Mouse (Mus musculus): ENCODE results near the gene Clcn5.

Gene Clcn5

DNA sequence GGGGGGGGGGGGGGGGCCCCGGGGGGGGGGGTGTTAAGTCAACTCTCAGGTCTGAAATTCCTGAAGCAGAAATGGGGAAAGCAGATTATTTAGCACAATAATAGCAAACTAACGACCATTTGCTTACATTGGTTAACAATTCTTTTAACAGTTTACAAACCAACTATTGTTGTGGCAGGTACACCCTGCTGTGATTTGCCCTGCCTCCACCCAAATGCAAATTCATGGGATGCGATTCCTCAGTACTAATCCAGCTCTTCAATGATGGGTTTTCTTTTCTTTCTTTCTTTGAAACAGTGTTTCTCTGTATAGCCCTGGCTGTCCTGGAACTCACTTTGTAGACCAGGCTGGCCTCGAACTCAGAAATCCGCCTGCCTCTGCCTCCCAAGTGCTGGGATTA lies 12.3 kb downstream of the Clcn5 start:
- Histone ChIP-seq H3K4me1 (replicated peaks; ENCODE audit: low read depth, low read length) (0 out of 2 replicates have a peak, but pooled peaks cover 6% of the 10 kb centered on the region), H3K9me3 (ENCODE audit: low read length) (no peaks in the 10 kb centered on the region), H3K36me3 (ENCODE audit: insufficient read depth, low read length) (no peaks in the 10 kb centered on the region), H3K4me3 (replicated peaks; ENCODE audit: low read length) (no peak overlapping the region), H3K27me3 (ENCODE audit: insufficient read depth, low read length) (peaks cover 33% of the 10 kb centered on the region)
- TF ChIP-seq NANOG (IDR thresholded peaks at IDR 0.05; ENCODE audit: borderline replicate concordance, low read length) (peak; percentile 58; the same call in 1 of the 2 replicates), POU5F1 (IDR thresholded peaks at IDR 0.05; ENCODE audit: borderline replicate concordance, low read length) (no peak), CTCF (conservative IDR thresholded peaks at IDR 0.05; ENCODE audit: low read length) (no peak)

DNA sequence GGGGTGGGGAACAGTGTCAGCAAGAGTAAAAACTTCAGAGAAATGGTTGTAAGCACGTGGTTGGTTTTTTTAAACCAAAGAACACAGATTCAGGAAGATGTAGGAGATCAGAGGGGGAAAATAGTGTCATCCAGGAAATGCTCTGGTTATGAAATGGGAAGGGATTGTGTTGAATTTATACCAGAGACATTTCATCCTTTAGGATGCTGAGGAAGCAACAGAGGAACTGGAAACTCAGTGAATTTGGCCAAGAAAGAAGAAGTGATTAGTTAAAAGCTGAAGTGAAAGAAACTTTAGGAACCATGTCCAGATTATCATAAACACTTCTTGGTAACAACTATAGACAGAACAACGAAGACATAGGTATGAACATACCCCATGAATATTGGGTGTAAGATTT lies 26.2 kb downstream of the Clcn5 start:
- no peak for TF ChIP-seq CTCF (conservative IDR thresholded peaks at IDR 0.05; ENCODE audit: low read length)
- no peak for TF ChIP-seq NANOG (IDR thresholded peaks at IDR 0.05; ENCODE audit: borderline replicate concordance, low read length)
- TF ChIP-seq POU5F1 (IDR thresholded peaks at IDR 0.05; ENCODE audit: borderline replicate concordance, low read length): no peak
- Histone ChIP-seq H3K27me3 (ENCODE audit: insufficient read depth, low read length) (no peaks in the 10 kb centered on the region), H3K36me3 (ENCODE audit: insufficient read depth, low read length) (no peaks in the 10 kb centered on the region), H3K4me3 (replicated peaks; ENCODE audit: low read length) (no peak overlapping the region), H3K4me1 (replicated peaks; ENCODE audit: low read depth, low read length) (no peaks in the 10 kb centered on the region), H3K9me3 (ENCODE audit: low read length) (no peaks in the 10 kb centered on the region)

DNA sequence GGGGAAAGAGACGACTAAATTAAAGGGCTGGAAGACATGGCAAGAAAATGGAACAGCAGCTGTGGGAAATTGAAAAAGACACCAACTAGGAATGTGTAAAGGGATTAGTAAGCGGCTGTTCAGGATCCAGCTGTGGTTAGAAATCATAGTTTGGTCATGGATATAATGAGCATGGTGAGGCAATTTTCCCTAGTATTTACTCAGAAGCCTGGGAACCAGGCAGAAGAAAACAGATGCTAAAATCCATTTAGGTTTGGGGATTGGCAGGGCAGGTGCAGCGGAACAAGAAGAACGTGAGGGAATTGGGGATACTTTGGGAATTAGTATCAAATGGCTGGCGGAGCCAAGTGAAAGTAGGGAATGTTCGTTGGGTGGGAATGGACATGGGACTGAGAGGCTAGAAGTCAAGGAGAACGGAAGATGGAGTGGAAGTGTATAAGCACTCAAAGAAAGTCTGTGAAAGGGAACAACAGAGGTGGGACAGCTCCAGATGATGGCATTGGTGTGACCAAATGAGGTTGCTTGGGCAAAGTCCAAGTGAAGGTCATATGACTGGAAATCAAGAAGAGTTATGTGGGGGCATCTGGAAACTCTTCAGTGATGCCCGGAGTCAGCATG lies 26.9 kb downstream of the Clcn5 start:
- no peak overlapping the region for H3K4me3 ChIP-seq (replicated peaks; ENCODE audit: low read length)
- H3K4me1 ChIP-seq (replicated peaks; ENCODE audit: low read depth, low read length): no peaks in the 10 kb centered on the region
- TF ChIP-seq POU5F1 (IDR thresholded peaks at IDR 0.05; ENCODE audit: borderline replicate concordance, low read length) (no peak), NANOG (IDR thresholded peaks at IDR 0.05; ENCODE audit: borderline replicate concordance, low read length) (no peak), CTCF (conservative IDR thresholded peaks at IDR 0.05; ENCODE audit: low read length) (no peak)
- no peaks in the 10 kb centered on the region for H3K27me3 ChIP-seq (ENCODE audit: insufficient read depth, low read length)
- H3K9me3 ChIP-seq (ENCODE audit: low read length): no peaks in the 10 kb centered on the region
- H3K36me3 ChIP-seq (ENCODE audit: insufficient read depth, low read length): no peaks in the 10 kb centered on the region

DNA sequence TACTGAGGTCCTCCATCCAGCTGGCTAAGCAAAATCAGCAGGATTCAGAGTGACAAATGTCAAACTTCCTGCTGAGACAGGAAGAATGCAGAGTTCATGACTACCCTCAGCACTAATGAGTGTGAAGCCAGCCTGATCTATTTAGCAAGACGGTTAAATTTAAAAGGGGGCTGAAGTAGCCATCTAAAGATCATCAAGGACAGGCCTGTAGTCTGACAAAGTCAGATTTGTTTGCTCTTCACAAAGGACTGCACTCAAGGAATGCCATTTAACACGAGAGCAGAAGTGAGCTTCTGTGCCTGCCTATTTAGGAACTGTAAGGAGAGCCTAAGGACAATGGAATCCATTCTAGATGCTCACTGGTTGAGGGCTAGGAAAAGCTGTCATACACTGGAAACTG lies 30.2 kb downstream of the Clcn5 start:
- Histone ChIP-seq H3K36me3 (ENCODE audit: insufficient read depth, low read length) (no peaks in the 10 kb centered on the region), H3K9me3 (ENCODE audit: low read length) (no peaks in the 10 kb centered on the region)
- TF ChIP-seq POU5F1 (IDR thresholded peaks at IDR 0.05; ENCODE audit: borderline replicate concordance, low read length) (no peak), NANOG (IDR thresholded peaks at IDR 0.05; ENCODE audit: borderline replicate concordance, low read length) (no peak), CTCF (conservative IDR thresholded peaks at IDR 0.05; ENCODE audit: low read length) (no peak)

DNA sequence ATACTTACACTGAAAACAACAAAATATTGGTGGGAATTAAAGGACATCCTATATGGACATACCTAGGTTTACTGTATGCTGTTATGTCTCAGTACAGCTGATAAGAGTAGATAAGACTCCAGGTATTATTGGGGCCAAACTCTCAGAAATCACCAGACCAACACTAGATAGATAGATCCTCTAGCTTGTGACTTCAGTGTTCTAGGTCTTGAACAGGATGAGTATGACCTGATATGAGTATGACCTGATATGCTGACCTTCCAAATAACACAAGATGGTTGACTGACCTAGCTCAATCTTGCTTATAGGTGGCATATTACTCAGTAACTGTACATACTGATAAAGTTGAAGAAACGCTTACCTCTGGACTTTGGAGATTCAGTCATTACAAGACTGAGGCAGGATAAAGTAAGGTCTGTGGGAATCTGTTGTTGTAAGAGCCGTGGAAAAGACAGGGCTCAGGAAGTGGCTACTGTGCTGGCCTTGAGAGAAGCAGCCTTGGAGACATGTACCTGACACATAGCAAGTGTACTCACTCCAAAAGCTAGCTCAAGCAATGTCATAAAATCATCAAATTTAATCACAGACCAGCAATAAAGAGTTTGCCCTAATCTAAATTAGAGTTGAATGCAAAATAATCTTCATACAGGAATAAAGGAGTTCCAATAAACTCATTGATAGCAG lies 32.0 kb downstream of the Clcn5 start:
- Histone ChIP-seq H3K27me3 (ENCODE audit: insufficient read depth, low read length) (no peaks in the 10 kb centered on the region), H3K9me3 (ENCODE audit: low read length) (no peaks in the 10 kb centered on the region), H3K36me3 (ENCODE audit: insufficient read depth, low read length) (no peaks in the 10 kb centered on the region), H3K4me1 (replicated peaks; ENCODE audit: low read depth, low read length) (no peaks in the 10 kb centered on the region), H3K4me3 (replicated peaks; ENCODE audit: low read length) (no peak overlapping the region)
- TF ChIP-seq POU5F1 (IDR thresholded peaks at IDR 0.05; ENCODE audit: borderline replicate concordance, low read length): no peak
- TF ChIP-seq CTCF (conservative IDR thresholded peaks at IDR 0.05; ENCODE audit: low read length): no peak
- no peak for TF ChIP-seq NANOG (IDR thresholded peaks at IDR 0.05; ENCODE audit: borderline replicate concordance, low read length)

More for the DNA sequence above, 30.2 kb downstream of the Clcn5 start:
- no peaks in the 10 kb centered on the region for H3K27me3 ChIP-seq (ENCODE audit: insufficient read depth, low read length)
- no peak overlapping the region for H3K4me3 ChIP-seq (replicated peaks; ENCODE audit: low read length)
- no peaks in the 10 kb centered on the region for H3K4me1 ChIP-seq (replicated peaks; ENCODE audit: low read depth, low read length)

DNA sequence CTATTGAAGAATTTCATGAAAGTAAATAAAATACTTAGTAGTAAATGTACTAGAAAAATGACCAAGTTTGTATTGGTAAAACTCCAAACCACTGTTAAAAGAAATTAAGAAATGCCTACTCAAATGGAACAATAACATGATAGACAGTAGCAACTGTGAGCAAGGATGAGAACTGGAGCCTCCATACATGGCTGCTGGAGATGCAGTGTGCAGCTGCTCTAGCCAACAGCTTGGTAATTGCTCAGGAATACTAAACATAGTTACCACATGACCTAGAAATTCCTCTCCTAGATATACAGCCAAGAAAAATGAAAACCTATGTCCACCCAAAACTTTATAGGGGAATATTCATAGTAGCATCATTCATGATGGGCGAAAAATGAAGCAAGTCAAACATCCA lies 36.5 kb downstream of the Clcn5 start:
- Histone ChIP-seq H3K4me1 (replicated peaks; ENCODE audit: low read depth, low read length) (no peaks in the 10 kb centered on the region), H3K9me3 (ENCODE audit: low read length) (no peaks in the 10 kb centered on the region)
- TF ChIP-seq CTCF (conservative IDR thresholded peaks at IDR 0.05; ENCODE audit: low read length): no peak
- no peak for TF ChIP-seq POU5F1 (IDR thresholded peaks at IDR 0.05; ENCODE audit: borderline replicate concordance, low read length)
- TF ChIP-seq NANOG (IDR thresholded peaks at IDR 0.05; ENCODE audit: borderline replicate concordance, low read length): no peak

DNA sequence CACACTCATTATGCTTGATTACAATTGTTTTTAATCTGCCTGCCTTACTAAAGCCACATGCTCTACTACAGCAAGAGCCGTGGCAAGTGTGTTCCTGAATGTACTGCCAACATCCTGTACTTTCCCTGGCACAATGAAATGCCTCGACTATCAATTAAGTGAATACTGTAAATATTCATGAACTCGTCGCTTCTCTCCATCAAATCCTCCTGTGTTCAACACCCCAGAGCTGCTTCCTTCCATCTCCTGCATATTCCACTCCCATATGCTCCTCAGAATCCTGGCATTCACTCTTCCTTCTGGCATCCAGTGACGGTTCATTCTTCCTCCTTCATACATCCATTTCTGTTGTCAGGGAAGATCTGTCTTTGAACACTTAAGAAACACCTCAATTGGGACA lies 39.4 kb downstream of the Clcn5 start:
- no peak overlapping the region for H3K4me3 ChIP-seq (replicated peaks; ENCODE audit: low read length)
- no peaks in the 10 kb centered on the region for H3K27me3 ChIP-seq (ENCODE audit: insufficient read depth, low read length)
- H3K4me1 ChIP-seq (replicated peaks; ENCODE audit: low read depth, low read length): no peaks in the 10 kb centered on the region
- H3K36me3 ChIP-seq (ENCODE audit: insufficient read depth, low read length): no peaks in the 10 kb centered on the region
- TF ChIP-seq NANOG (IDR thresholded peaks at IDR 0.05; ENCODE audit: borderline replicate concordance, low read length): no peak
- TF ChIP-seq POU5F1 (IDR thresholded peaks at IDR 0.05; ENCODE audit: borderline replicate concordance, low read length): no peak
- TF ChIP-seq CTCF (conservative IDR thresholded peaks at IDR 0.05; ENCODE audit: low read length): no peak
- H3K9me3 ChIP-seq (ENCODE audit: low read length): no peaks in the 10 kb centered on the region

More for the DNA sequence above, 36.5 kb downstream of the Clcn5 start:
- H3K36me3 ChIP-seq (ENCODE audit: insufficient read depth, low read length): no peaks in the 10 kb centered on the region
- no peaks in the 10 kb centered on the region for H3K27me3 ChIP-seq (ENCODE audit: insufficient read depth, low read length)
- no peak overlapping the region for H3K4me3 ChIP-seq (replicated peaks; ENCODE audit: low read length)

DNA sequence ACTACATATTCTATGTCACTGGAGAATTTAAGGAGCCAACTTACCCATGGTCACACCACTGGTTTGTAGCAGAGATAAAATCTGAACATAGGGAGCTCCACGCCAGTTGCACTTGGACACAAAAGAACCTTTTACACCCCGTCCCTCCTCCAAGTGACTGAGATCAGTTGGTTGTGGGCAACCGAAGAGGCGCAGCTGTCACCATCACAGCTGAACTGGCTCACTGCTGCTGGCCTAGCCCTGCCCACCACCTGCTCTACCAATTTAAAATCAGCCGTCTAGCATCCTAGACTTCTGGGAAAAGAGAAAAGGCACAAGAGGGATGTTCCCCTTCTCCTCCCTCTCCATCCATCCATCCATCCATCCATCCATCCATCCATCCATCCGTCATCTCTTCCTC lies 42.6 kb downstream of the Clcn5 start:
- no peaks in the 10 kb centered on the region for H3K9me3 ChIP-seq (ENCODE audit: low read length)
- H3K27me3 ChIP-seq (ENCODE audit: insufficient read depth, low read length): no peaks in the 10 kb centered on the region
- H3K4me1 ChIP-seq (replicated peaks; ENCODE audit: low read depth, low read length): no peaks in the 10 kb centered on the region
- no peaks in the 10 kb centered on the region for H3K36me3 ChIP-seq (ENCODE audit: insufficient read depth, low read length)
- no peak overlapping the region for H3K4me3 ChIP-seq (replicated peaks; ENCODE audit: low read length)
- TF ChIP-seq POU5F1 (IDR thresholded peaks at IDR 0.05; ENCODE audit: borderline replicate concordance, low read length) (no peak), CTCF (conservative IDR thresholded peaks at IDR 0.05; ENCODE audit: low read length) (no peak), NANOG (IDR thresholded peaks at IDR 0.05; ENCODE audit: borderline replicate concordance, low read length) (no peak)

Data from E14TG2a.4 (cell line).